Mouse (Mus musculus) testis, postnatal 10 days (tissue): ENCODE results near the gene Gm4756.
"Not testable (repeated sequence)": the region's sequence is repeated elsewhere in the genome, so short reads cannot be mapped to it uniquely, and the experiment has no call there.

Experiments used
- DNase-seq: peaks from one replicate; pipeline ENCODE4 v3.0.0; 2021; ENCODE audit warnings: low spot score

The Gm4756 gene

DNA sequence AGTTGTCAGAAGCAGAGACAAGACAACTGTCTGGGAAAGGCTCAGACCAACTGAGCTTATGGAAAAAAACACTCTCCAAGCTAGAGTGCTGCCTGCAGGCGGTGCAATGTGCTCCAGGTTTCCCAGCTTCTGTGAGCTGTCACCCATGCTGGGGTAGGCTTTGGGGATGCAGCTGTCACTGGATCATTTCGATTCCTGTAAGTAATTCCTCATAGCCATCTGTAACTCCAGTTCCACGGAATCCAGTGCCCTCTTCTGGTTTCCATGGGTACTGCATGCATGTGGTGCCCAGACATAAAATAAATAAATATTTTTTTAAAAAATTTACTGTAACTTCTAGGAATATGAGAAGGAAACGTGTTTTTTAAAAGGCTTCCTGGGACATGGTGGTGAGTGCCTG lies 5.2 kb upstream of the Gm4756 start:
- peak; percentile 79 for DNase-seq

DNA sequence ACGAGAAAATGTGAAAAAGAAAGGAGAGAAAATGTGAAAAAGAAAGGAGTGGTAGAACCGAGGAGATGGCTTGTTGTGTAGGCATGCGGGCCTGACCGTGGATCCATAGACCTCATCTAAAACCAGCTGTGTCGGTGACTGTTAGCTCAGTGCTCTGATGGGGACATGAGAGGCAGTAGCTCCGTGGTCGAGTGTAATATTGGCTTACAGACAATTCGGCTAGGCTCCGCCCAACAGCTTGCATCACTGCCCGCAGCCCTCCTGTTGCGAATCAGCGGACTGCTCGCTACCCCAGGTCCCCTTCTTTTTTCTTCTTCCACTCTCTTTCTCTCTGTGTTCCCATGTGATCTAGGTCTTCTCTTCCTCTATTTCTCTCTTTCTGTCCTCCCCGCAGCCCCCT lies 540 bp downstream of the Gm4756 start:
- DNase-seq, result no peak

- no peak for DNase-seq
Measured at GRCm38 (mm10) chr12:72638025-72638424, 11.4 kb downstream of the Gm4756 start.

- no peak for DNase-seq
Measured at GRCm38 (mm10) chr12:72628751-72629150, 20.7 kb downstream of the Gm4756 start.

DNA sequence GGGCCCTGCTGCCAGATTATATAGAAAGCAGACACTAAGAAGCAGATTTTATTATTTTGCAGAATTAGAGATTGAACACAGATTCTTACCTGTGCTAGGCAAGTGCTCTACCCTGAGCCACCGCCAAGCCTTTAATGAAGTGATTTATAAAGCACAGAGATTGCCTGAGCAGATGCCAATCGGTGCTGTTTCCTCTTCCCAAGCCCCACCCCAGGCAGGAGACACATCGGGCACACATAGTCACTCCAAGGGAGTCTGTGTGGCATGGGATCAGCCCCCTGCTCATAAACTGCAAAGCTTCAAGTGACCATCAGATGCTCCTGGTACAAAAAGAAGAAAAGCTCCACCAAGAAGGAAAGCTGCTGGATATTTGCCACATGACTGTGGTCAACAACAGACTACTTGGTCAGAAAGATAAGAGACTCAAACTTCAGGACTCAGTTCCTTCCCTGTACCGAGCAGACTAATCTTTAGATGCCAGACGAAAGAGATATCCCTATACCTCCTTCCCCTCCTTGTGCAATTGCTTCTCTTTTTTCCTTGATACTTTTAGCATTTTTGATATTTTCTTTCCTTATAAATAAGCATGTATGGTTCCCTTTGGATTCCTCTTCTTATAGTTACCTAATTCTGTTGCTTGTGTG lies 26.5 kb downstream of the Gm4756 start:
- no peak for DNase-seq

GRCm38 (mm10) chr12:72621441-72621840 lies 28.0 kb downstream of the Gm4756 start:
- no peak for DNase-seq

GRCm38 (mm10) chr12:72620856-72621255 lies 28.6 kb downstream of the Gm4756 start:
- DNase-seq, result no peak

DNA sequence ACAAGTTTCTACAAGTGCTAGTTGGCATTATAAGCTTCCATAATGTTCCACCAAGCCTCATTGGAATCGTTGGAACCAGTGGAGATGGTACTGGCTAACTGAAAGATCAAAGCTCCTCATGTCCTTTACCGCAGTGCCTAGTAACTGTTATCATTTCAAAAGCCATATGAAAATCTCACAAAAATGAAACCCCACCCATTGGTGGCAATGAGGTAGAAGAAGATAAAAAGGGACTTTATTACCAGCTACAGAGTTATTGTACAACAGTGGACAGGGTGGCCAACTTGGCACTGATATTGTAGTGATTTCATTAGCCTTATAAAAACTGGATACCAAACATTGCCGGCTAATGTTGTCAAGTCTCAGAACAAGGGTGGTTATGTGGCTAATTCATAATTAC lies 37.4 kb downstream of the Gm4756 start:
- no peak for DNase-seq

- not testable (repeated sequence) for DNase-seq
Measured at GRCm38 (mm10) chr12:72598731-72599130, 50.7 kb downstream of the Gm4756 start.

GRCm38 (mm10) chr12:72594001-72594400 lies 55.5 kb downstream of the Gm4756 start:
- no peak for DNase-seq

DNA sequence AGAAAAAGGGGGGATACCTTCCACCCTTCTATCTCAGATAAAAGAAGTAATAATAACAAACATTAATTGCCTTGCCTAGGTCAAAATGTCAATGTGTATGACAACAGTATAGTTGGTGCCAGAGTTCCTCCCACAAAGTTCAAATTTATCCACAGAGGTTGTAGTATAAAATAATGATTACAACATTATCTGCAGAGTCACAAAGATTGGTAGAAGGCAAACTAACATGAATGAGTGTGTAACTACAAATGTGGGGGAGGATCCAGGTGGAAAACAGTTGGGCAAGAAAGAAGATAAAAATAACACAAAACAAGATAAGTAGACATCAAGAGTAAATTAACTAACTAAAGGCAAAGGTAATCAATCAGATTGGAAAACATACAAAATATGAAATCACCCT lies 56.5 kb downstream of the Gm4756 start:
- DNase-seq, result no peak

GRCm38 (mm10) chr12:72585339-72585738 lies 64.1 kb downstream of the Gm4756 start:
- no peak for DNase-seq

- no peak for DNase-seq
Measured at GRCm38 (mm10) chr12:72583099-72583498, 66.4 kb downstream of the Gm4756 start.

DNA sequence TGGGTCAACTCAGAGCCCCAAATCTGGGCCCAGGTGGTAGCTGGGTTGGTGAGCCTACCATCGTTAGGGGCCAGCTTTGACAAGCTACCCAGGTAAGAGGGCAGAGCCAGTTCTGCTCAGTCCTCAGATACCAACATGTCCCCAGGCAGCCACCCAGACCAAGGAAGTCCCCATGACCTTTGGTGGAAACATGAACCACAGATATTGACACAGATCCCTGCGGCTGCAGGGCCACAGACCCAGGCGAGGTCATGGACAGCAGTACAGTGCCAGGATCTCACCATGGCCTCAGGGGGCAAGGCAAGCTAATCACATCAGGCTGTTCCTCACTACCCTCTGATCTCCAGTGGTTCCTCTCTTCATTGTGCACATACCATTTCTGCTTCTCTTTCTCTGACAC lies 67.4 kb downstream of the Gm4756 start:
- DNase-seq, result no peak

DNA sequence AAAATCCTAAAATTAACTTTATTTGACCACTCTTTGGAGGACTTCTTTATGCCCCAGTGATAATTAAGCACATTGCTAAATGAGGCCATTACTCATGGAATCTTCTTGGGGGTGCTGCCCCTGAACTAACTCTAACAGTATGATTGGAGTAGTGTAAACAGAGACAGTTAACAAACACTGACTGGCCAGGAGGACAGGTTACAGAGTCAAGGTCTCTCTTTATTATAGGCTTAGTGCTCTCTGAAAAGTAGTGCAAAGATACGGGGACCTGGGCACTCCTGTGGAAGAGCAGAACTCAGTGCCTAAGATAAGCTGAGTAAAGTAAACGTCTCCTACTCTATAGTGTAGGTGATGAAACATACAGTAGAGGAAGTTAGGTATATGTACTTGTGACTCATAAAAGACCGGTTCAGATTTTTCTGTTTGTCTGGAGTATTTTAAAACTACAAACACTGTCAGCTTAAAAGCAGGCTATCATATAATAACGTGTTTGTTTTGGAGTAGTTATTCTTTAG lies 85.1 kb downstream of the Gm4756 start:
- DNase-seq, result no peak

DNA sequence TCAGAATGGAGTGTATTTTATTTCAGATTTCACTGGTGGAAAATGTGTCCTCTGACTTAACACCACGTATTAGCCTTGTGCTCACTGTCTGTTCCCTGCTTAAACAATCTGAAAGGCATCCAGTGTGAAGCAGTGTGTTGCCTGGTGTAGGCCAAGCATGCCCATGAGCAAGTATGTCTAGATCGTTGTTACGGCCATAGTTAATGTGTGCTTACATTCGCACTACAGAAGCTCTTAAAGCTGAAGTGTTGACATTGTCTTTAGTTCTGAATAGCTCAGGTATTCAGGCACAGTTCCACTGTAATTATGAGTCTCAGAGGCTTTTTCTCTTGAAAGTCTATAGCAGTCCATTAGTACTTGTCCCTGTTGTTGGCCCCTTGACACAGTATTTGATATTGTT lies 95.1 kb downstream of the Gm4756 start:
- DNase-seq, result no peak

DNA sequence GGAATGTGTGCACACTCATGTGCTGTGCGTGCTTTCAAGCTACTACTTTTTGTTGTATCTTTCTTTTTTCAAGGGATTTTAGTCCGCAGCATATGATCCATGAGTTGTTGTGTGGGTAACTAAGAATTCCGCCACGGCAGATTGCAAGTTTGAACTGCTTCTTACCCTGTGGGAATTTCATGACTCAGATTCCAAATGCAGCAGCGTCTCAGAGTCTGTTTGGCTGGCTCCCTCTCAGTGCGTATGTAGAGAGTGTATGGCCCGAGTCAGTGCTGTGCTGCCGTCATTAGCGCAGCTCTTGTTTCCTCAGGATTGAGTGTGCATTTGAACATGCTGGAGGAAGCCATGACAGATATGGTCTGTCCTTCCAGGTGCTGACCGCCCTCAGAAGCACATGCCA lies 110.9 kb downstream of the Gm4756 start:
- DNase-seq, result no peak

GRCm38 (mm10) chr12:72536021-72536597 lies 113.4 kb downstream of the Gm4756 start, which contains the start of gene Pcnx4:
Gene Pcnx4, plus strand, starts transcription at chr12:72536383.
- peak; percentile 98 for DNase-seq

DNA sequence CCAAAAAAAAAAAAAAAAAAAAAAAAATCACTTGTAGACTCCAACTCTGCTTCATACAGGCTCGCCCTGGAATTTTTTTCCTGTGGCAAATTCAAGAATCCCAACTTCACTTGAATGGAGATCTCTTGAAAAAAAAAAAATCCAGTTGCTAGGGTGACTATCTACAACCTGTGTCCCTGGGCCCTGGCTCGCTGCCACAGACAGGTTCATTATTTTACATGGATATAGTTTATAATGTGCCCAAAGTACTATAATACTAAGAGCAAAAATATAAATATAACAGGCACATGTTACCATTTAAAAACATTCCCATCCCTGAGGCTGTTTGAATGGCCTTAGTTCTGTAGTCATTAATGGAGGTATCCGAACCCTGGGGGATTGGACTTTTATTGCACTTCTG lies 113.9 kb downstream of the Gm4756 start:
- peak; percentile 57 for DNase-seq

GRCm38 (mm10) chr12:72533986-72534385 lies 115.5 kb downstream of the Gm4756 start:
- DNase-seq, result no peak

DNA sequence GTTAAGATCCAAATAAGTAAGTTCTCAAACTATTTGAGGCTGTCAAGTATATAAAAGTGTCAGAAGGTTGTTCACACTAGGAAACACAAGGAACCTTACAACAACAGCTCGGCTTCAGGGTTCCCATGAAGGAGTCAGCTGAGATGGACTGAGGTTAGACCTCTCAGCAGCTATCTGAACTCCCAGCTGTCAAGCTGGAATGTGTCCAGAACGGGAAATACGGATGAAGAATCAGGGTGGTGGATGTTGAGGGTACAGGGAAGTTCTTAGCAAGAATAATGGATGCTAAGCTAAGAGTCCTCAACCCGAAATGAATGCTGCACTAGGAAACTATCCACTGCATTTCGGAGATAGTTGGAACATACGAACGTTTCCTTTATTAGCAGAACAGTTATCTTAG lies 117.2 kb downstream of the Gm4756 start:
- DNase-seq, result no peak
